Mouse (Mus musculus) embryo, embryonic 9.5 days (tissue): ENCODE measurements around the gene Gbp10.
"Not testable (repeated sequence)": the region's sequence is repeated elsewhere in the genome, so short reads cannot be mapped to it uniquely, and the experiment has no call there.

ENCODE experiments used
- DNase-seq: peaks from one replicate; pipeline ENCODE4 v3.0.0-alpha.2; 2017; ENCODE audit errors: extremely low spot score

The Gbp10 gene

GRCm38 (mm10) chr5:105239483-105240047 lies at the start of gene Gbp10:
TSS of gene Gbp10 (minus strand) at chr5:105239533.
- not testable (repeated sequence) for DNase-seq

GRCm38 (mm10) chr5:105260673-105261072 lies 21.3 kb upstream of the Gbp10 start:
- not testable (repeated sequence) for DNase-seq

GRCm38 (mm10) chr5:105252491-105252890 lies 13.2 kb upstream of the Gbp10 start:
- DNase-seq = no peak

- DNase-seq = not testable (repeated sequence)
These were observed 5.4 kb upstream of the Gbp10 start for GRCm38 (mm10) chr5:105244741-105245140.

- not testable (repeated sequence) for DNase-seq
These were observed 1.6 kb upstream of the Gbp10 start for GRCm38 (mm10) chr5:105240982-105241381.

GRCm38 (mm10) chr5:105238402-105238801 lies 931 bp downstream of the Gbp10 start:
- DNase-seq = not testable (repeated sequence)

GRCm38 (mm10) chr5:105236040-105236439 lies 3.3 kb downstream of the Gbp10 start:
- DNase-seq = not testable (repeated sequence)

GRCm38 (mm10) chr5:105208957-105209356 lies 30.4 kb downstream of the Gbp10 start:
- not testable (repeated sequence) for DNase-seq

GRCm38 (mm10) chr5:105200791-105201355 lies 38.5 kb downstream of the Gbp10 start:
- DNase-seq = not testable (repeated sequence)

GRCm38 (mm10) chr5:105199149-105199548 lies 40.2 kb downstream of the Gbp10 start:
- DNase-seq = not testable (repeated sequence)

GRCm38 (mm10) chr5:105197915-105198560 lies 41.3 kb downstream of the Gbp10 start:
- DNase-seq = peak; percentile 1

- DNase-seq = not testable (repeated sequence)
These were observed 43.0 kb downstream of the Gbp10 start for GRCm38 (mm10) chr5:105196308-105196707.

GRCm38 (mm10) chr5:105192536-105192935 lies 46.8 kb downstream of the Gbp10 start:
- DNase-seq = not testable (repeated sequence)

- DNase-seq = no peak
These were observed 57.9 kb downstream of the Gbp10 start for GRCm38 (mm10) chr5:105181446-105181845.
